Mouse (Mus musculus) left cerebral cortex, adult 18-20 months (tissue): ENCODE data around the gene Acat2. TPM values are rescaled to one million over a fixed set of nuclear protein-coding genes. Genes with fewer than 3 reads are reported as not detected.
"Not testable (repeated sequence)": the region's sequence is repeated elsewhere in the genome, so short reads cannot be mapped to it uniquely, and the experiment has no call there.

ENCODE experiments used
- DNase-seq, 2 experiments: peaks; one replicate each; pipeline ENCODE4 v3.0.0; 2021 to 2022; ENCODE audit warnings: low spot score in 2 of 2, mixed read lengths in 1 of 2
- total RNA-seq, 2 experiments: library from RNA; stranded (reverse); gene quantifications; 2 replicates each; pipeline ENCODE4 v1.2.3; 2021

Gene Acat2
- total RNA-seq, 2 experiments from 2014 or later: 63.4 to 71.2 TPM

DNA sequence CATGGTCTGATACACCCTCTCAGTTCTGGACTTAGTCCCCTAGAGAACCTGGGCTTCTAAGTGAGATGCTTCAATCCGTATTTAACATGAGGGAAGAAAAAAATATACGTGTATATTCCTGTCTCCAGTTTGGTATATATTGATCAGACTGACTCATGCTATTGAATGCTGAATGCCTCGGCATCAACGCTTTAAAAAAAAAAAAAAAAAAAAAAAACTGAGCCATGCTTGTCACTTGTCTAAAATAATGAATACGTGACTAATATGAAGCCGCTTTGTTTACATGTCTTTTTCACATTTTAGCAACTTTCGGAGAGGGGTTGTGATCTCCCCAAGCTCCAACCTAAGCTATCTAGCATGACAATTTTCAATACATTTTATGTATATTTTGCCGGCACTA lies 50.2 kb downstream of the Acat2 start:
- DNase-seq: no peak

DNA sequence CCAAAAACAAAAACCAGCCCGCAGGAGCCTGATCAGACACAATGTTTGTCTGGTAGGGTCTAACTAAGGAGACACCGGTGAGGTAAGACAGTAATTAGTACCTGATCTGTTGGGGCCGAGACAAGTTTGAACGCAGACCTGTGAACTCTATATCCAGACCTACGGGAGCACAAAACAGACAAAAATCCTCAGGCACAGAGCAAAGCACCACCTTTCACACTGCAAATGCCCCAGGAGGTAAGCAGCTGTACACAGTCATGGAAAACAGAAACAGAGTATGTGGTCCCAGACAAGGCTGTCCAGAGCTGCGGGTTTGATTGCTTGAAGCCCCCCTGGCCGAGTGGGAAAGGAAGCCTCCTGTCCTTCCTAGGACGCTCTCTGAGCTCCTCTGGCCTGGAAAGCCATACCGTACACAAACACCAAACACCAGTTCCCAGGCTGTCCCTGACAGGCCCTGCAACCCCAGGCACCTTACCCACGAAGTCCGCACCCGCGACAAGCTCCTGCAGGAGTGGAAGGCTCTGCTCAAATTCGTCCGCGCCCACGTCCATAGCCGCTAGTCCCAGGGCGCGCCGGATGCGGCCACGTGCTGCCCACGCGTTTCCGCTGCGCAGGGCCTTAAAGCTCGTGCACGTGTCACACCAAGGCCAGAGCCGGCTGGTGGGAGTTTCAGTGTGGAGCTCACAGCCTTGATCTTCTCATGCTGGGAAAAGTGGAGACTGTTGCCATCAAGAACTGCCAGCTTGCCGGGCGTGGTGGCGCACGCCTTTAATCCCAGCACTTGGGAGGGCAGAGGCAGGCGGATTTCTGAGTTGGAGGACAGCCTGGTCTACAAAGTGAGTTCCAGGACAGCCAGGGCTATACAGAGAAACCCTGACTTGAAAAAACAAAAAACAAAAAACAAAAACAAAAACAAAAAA lies 50.9 kb downstream of the Acat2 start, which contains the start of gene Pnldc1:
TSS of gene Pnldc1 (minus strand) at position 870 of the 920 bp plus-strand sequence.
- DNase-seq: no peak

DNA sequence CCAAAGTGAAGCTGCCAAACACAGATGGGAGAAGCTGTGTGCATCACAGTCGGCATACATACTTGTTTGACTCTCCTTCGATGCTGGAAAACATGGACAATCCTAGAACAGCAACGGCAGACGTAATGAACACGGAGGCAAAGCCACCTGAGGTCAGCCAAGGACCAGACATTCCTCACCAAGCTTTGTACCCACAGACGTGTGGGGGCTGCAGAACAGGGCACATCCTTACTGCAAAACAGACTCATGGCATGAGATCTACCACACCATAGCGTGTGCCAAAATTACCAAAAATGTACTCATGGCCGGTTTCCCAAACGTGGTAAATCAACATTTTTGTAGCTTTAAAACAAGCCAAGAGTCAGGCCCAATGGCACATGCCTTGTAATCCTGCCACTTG lies 54.1 kb downstream of the Acat2 start:
- no peak for DNase-seq

DNA sequence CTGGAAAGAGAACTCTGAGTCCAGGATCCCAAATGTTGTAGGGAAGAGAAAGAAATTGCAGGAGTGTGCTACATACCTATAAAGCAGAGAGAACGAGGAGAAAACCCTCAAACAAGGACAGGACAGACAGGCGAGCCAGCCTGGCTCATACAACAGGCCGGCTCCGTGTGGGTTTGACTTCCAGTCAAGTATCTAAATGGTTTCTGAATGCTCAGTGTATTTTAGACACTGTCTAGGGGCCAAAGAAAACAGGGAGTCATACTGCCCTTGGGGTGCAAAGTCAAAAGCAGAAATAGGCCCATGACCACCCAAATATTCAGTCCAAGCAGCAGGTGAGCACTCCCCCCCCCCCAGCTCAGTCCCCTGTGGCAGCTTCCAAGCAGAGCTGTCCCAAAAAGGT lies 54.7 kb downstream of the Acat2 start:
- no peak for DNase-seq

DNA sequence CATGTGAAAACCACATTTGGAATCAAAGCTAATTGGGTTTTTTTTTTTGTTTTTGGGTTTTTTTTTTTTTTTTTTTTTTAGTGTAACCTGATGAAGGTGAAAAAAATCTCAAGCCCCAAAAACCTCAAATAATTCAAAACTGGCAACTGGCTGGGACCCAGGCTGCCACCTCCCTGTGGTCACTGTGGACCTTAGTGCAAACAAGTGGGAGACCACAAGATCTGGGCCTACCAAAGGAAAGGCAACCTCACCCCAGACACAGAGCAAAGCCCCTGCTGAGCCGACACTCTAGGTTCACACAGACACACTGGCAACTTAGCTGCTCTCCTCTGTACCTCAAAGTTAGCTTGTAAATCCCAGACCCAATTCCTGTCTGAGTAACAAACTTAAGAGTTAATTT lies 56.2 kb downstream of the Acat2 start:
- DNase-seq: no peak

DNA sequence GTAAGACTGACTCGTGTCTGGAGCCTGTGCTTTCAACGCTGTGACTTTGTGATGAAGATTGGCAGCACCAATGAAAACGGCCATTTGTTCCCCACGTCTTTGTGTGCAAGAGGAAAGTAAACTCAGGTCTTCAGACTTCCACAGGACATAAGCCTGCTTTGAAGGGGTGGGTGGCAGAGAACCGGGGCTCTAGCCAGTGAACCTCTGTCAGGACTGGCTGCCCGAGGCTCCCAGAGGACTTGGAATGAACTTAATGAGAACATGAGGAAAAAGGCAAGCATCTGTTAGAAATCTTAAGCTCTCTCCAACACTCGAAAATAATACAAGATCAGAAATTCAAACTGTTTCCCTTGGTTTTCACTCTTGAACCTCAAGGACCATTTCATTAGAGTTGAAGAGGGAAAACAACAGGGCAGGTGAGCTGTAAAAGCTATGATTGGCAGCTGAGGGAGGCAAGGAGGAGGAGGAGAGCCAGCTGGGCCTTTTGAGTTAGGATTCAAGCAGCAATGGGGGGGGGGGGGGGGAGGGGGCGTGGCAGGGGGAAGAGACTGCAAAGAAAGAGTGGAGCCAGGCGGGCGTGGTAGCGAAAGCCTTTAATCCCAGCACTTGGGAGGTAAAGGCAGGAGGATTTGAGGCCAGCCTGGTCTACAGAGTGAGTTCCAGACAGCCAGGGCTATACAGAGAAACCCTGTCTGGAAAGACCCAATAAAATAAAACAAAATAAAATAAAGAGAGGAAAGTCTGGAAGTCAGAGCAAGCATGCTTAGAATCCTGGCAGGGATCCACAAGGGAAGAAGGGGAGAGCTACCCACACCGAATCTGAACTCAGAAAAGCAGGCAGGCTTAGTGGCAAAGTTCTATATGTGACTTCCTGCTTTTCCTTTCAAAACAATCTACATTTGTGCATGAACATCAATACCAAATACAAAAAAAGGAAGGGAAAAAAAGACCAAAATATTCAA lies 56.9 kb downstream of the Acat2 start:
- DNase-seq: no peak

DNA sequence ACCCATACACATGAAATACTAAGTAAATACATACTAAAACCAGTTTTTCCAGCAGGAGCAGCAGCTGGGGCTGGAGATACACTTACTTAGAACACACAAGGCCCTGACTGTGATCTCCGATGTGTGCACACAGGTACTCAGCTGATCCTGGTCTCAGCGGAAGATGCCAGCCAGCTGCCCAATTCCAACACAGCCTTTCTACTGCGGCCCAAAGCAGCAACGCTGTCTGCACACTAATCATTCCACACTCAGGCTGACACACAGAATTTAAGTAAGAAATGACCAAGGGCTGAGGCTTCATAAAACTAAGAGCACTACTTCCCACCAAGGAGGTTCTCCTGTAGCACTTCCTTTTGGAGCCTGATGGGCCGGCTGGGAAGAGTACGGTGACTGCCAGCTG lies 58.3 kb downstream of the Acat2 start:
- no peak for DNase-seq

DNA sequence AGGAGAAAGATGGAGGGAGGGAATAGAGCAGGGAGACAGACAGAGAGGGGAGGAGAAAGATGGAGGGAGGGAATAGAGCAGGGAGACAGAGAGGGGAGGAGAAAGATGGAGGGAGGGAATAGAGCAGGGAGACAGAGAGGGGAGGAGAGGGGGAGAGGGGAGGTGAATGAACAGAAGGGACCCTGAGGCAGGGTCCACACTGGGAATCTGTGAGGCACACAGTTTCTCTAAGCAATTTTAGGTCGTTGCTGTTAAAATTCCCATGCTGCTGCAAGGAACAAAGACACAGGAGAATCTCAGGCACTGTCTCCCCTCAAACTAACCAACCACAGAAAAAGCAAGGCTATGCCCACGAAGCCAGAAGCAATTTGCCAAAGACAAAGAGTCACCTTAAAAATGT lies 61.9 kb downstream of the Acat2 start:
- not testable (repeated sequence) for DNase-seq

DNA sequence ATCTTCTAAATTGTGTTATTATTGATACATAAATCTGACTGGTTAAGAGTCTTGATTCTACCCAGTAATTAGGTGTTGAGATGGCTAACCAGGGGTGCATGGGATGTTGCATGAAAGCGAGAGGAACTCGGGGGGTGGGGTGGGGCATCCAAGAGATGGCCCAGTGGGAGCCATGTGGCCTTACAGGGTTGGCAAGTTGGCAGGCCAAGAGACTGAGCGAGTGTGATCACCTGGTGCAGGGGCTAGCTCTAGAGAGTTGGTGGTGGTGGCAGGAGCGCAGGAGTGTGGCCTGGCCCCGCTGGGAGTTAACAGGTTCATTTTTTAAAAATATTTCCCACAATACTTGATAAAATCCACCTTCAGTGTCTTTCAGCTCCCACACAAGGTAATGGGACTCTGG lies 62.9 kb downstream of the Acat2 start:
- DNase-seq: no peak

Other genes starting within 250 kb of the Acat2 start
- 10 to 100 TPM; 26.9 to 27.0 TPM for gene Igf2r, start 191.1 kb downstream of the Acat2 start, total RNA-seq
- 10 to 100 TPM; 33.7 to 39.3 TPM for gene Mas1, start 92.6 kb downstream of the Acat2 start, total RNA-seq
- not detected for gene Mrgprh, start 84.7 kb downstream of the Acat2 start, total RNA-seq
- 1 to 10 TPM; 2.3 to 4.2 TPM for gene Pnldc1, start 50.5 kb downstream of the Acat2 start, total RNA-seq
- gene Tcp1, start 45.0 kb downstream of the Acat2 start, total RNA-seq: 100 to 1,000 TPM; 221 to 227 TPM
- gene Mrpl18, start 44.4 kb downstream of the Acat2 start, total RNA-seq: 10 to 100 TPM; 60.4 to 66.3 TPM
- gene Acat3, start 20.1 kb downstream of the Acat2 start, total RNA-seq: 1 to 10 TPM; 4.8 to 5.5 TPM
- gene Wtap, start 33.4 kb upstream of the Acat2 start, total RNA-seq: 10 to 100 TPM; 54.5 to 58.9 TPM
- 100 to 1,000 TPM; 272 to 273 TPM for gene Sod2, start 46.1 kb upstream of the Acat2 start, total RNA-seq
- gene Gpr31b, start 91.5 kb upstream of the Acat2 start, total RNA-seq: not detected
- gene Tcp10b, start 100.4 kb upstream of the Acat2 start, total RNA-seq: under 1 TPM; 0.73 to 0.91 TPM
- not detected for gene Unc93a, start 171.1 kb upstream of the Acat2 start, total RNA-seq